Comparison of ENCODE assay signal across 8 mouse cellular contexts in the genomic region with DNA sequence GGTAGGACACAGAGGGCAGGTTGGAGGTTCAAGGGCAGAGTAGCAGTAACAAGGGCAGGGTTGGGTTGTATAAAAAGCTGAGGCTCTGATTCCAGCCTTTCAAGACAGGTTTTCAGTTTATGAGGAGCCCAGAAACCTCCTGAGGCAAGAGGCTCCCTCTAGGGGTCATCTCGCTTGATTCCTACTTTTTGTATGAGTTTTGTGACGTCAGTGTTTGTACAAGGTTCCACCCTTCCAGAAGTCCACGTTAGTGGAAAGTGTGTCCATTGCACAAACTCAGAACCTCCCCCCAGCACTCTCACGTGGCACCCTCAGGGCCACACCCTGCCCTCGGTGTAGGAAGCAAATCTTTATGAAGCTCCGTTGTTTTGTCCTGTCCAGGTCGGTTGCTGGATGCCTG. TPM values are rescaled to one million over a fixed set of nuclear protein-coding genes. Genes with fewer than 3 reads are reported as not detected.
A peak's percentile ranks its signal among the peaks of the same experiment; 100 is the strongest.
DNase-seq lines count a peak whose midpoint lies in the region; ATAC-seq lines count a peak whose summit lies in the region.

No protein-coding gene starts in this region.

- no peak overlapping the region for H3K27ac ChIP-seq in lung, embryonic 16.5 days (ENCODE audit: low read length)

- 16% methylated on average over 7 of the region's 7 CpGs for WGBS in lung, embryonic 16.5 days

- peak overlapping the region; percentile 45 for H3K4me2 ChIP-seq in lung, embryonic 16.5 days (ENCODE audit: low read depth, low read length)

- H3K4me1 ChIP-seq in lung, embryonic 16.5 days (replicated peaks; ENCODE audit: control insufficient read depth, insufficient read depth, low read length) = no peaks in the 10 kb centered on the region

- H3K9ac ChIP-seq in lung, embryonic 16.5 days (ENCODE audit: low read length) = no peak overlapping the region

- H3K27me3 ChIP-seq in lung, embryonic 16.5 days (ENCODE audit: control insufficient read depth, insufficient read depth, low read depth, low read length) = no peaks in the 10 kb centered on the region

- peak; percentile 79 for DNase-seq in cerebellum, adult 9-10 months
- no peak for DNase-seq in cerebellum, adult 11 months
- DNase-seq in urinary bladder, postnatal 25 days (ENCODE audit: low spot score) = peak; percentile 45
- DNase-seq in urinary bladder, postnatal 10 days (ENCODE audit: low spot score) = no peak
- DNase-seq in forelimb bud, embryonic 11.5 days (ENCODE audit: low read depth, low spot score) = peak; percentile 56
- DNase-seq in kidney, adult 18-20 months = peak; percentile 64
- DNase-seq in thymus, postnatal 36 days = peak; percentile 17 to 19

- no peaks in the 10 kb centered on the region for H3K9me3 ChIP-seq in lung, embryonic 16.5 days (ENCODE audit: control insufficient read depth, low read length)

- ATAC-seq in lung, embryonic 16.5 days (ENCODE audit: low read depth) = peak; percentile 72

- H3K4me3 ChIP-seq in lung, embryonic 16.5 days (ENCODE audit: low read length) = peak overlapping the region; percentile 20; the same call in 1 of the 2 replicates

- no peaks in the 10 kb centered on the region for H3K36me3 ChIP-seq in lung, embryonic 16.5 days (ENCODE audit: control insufficient read depth, insufficient read depth, low read length)

RNA-seq across cellular contexts. Expression of a gene that starts 14.7 kb away (rescaled TPM):
- polyA plus RNA-seq in lung, embryonic 16.5 days (2015; fragmentation: Nextera tagmentation; extraction: Ambion mirVana) = 25.8 and 28.9 TPM in 2 replicates

RNA-seq across cellular contexts. Expression of a gene that starts 19.8 kb away (rescaled TPM):
- polyA plus RNA-seq in lung, embryonic 16.5 days (2015; fragmentation: Nextera tagmentation; extraction: Ambion mirVana) = 1.2 and 1.5 TPM in 2 replicates

RNA-seq across cellular contexts. Expression of a gene that starts 55.7 kb away (rescaled TPM):
- 0.33 TPM in 1 of 2 replicates, not detected in the other for polyA plus RNA-seq in lung, embryonic 16.5 days (2015; fragmentation: Nextera tagmentation; extraction: Ambion mirVana)

Comparison
In these comparisons a context has a peak if more than half of its experiments do, and no peak if none do; other contexts are left out.
1. DNase-seq: peak in cerebellum, adult 9-10 months (single experiment), urinary bladder, postnatal 25 days (single experiment), forelimb bud, embryonic 11.5 days (single experiment), kidney, adult 18-20 months (single experiment) and thymus, postnatal 36 days (2 of 2); none in cerebellum, adult 11 months (single experiment) and urinary bladder, postnatal 10 days (single experiment).